Mouse (Mus musculus): ENCODE data around the gene Plxna3.
"Not testable (repeated sequence)": the region's sequence is repeated elsewhere in the genome, so short reads cannot be mapped to it uniquely, and the experiment has no call there.

The Plxna3 gene

GRCm38 (mm10) chrX:74328725-74329161 is at the start of gene Plxna3:
Gene Plxna3 (plus strand): TSS chrX:74329066.
- DNase-seq (ENCODE audit: low spot score) = peak; percentile 79

DNA sequence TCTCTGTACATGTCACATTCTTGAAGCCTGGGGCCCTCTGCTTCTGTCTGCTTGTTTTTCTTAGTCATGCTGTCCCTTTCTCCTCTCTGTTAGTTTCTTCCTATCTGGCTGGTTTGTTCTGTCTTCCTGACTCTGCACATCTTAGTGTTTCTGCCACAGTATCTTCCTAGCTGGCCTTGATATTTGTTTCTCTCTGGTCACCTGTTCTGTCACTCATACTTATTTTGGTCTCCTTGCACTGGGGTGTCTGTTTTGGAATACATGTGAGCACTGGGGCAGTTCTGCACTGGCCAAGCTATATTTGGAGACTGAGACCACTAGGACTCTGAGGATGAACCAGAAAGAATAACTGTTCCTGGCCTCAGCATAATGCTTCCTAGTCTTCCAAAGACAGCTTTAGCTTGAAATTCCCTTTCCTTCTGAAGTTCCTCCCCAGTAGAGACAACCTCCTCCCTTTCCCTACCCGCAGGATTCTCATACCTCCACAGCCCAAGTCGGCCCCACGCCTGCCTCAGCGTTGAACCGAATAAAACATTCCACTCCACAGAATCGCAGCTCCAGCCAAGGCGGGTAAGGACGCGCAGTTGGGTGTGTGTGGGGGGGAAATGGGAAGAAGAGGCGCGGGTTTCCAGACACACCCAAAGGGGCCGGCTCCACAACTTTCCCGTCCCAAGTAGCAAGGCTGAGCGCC is 47.7 kb upstream of the Plxna3 start:
- DNase-seq (ENCODE audit: low spot score) = no peak

- DNase-seq (ENCODE audit: low spot score) = peak; percentile 81
Measured at GRCm38 (mm10) chrX:74281732-74282394, 47.0 kb upstream of the Plxna3 start, which contains the start of the genes Taz and Dnase1l1. Gene Taz (plus strand): TSS chrX:74281912. Gene Dnase1l1 (minus strand): TSS chrX:74282337.

DNA sequence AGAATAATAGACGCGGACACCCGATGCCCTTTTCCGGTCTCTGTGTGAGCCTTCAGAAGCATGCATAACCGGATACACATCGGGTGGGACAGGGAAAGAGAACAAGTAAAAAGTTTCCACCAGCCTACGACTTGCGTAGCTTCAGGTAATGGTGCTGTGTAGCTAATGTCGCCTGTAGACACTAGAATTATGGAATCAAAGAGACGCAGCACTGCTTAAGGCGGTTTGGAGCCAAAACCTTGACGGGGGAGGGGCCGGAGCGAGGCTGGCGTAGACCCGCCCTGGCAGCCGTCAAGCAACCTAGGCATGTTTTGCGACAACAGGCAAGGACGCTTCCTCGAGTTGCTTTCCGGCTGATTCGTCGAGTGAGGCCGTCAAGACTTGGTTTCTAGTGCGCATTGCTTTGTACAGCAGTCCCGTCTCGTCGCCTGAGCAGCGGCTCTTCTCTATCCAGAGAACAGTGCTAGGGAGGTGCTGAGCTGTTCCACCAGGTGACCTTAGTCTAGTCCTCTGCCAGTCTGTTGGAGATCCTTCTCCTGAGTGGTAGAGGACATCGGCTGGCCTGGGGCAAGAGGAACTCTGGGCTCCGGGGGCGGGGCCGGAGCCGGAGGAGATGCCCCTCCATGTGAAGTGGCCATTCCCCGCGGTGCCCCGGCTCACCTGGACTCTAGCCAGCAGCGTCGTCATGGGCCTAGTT is 46.3 kb upstream of the Plxna3 start:
- peak; percentile 84 for DNase-seq (ENCODE audit: low spot score)

DNA sequence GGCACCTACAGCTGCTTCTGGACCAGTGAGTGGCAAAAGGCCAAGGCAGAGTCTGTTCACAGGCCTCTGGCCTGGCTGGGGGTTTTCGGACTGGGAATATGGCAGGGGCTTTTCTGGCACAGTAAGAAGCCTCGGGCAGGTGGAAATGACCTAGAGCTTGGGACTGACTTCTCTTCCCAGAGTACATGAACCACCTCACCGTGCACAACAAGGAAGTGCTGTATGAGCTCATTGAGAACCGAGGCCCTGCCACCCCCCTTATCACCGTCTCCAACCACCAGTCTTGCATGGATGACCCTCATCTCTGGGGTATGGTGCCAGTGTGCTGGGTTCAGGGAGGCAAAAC is 45.8 kb upstream of the Plxna3 start:
- DNase-seq (ENCODE audit: low spot score) = no peak

GRCm38 (mm10) chrX:74293431-74293830 is 35.4 kb upstream of the Plxna3 start:
- no peak for DNase-seq (ENCODE audit: low spot score)

DNA sequence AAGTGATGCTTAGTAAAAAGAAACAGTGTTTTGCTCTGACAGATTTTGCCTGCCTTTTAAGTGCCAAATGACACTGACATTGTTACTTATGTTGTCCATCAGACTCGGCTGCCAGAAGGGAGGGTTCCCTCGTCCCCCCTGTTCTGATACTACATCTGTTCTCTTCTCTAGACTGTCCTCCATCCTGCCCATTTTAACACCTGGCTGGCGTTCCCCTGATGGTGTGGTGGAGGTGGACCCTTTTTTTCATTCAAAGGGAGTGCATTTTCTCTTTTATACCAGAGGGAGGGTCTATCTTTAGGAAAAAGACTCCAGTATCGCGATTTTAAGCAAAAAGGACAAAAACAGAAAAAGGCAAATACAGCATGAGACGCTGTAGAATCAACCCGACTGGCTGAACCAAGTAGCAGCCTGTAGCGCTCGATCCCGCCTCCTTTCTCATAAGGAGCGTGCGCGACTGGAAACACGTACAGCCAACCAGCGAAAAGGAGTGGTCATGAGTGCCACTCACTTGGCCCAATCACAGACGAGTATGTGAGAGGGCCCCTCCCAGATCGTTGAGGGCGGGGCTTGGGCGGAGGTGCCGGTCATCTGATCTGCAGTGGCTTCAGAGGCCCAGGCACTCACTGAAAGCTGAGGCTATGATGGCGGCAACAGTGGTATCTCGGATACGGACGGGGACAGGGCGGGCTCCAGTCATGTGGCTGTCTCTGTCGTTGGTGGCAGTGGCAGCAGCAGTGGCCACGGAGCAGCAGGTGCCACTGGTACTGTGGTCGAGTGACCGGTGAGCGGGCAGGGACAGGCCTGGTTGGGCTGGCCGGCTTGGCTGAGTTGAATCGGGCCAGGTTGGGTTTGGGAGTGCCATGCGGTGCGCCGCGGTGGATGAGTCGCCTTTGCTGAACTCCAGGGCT is 32.1 kb upstream of the Plxna3 start, which contains the start of gene Atp6ap1:
TSS of gene Atp6ap1 (plus strand) at position 560 of the 911 bp plus-strand sequence.
- peak; percentile 93 for DNase-seq (ENCODE audit: low spot score)

DNA sequence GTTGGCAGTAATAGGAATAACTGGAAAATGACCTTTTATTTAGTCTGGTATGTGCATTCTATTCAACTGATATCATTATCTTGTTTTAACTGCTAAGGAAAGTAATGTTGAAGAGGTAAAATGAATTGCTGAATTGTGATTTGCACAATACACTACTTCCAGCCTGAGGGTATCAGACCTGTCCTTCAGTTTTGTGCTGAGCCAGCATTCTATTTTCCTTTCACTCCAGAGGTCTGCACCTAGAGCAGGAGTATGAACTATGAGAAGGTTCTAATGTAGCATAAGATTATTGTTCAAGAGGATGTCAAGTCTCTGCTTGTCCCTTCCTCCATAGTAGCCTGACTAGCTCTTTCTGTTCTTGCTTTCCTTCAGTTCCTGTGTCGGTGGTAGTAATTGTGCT is 30.5 kb upstream of the Plxna3 start:
- no peak for DNase-seq (ENCODE audit: low spot score)

DNA sequence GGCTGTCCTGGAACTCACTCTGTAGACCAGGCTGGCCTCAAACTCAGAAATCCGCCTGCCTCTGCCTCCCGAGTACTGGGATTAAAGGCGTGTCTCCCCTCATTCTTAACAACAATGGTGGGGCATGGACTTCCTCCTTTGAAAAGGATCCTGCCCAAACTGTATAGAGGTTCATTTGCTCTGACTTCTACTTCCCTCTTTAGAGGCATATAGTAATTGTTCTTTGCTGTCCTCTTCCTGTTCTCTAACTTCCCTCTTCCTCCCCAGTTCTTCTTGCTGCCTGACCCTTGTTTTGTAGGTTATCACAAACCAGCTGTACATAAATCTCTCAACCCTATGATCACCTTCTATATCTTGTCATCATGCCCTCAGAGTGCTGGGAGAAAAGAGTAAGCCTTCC is 29.1 kb upstream of the Plxna3 start:
- no peak for DNase-seq (ENCODE audit: low spot score)

DNA sequence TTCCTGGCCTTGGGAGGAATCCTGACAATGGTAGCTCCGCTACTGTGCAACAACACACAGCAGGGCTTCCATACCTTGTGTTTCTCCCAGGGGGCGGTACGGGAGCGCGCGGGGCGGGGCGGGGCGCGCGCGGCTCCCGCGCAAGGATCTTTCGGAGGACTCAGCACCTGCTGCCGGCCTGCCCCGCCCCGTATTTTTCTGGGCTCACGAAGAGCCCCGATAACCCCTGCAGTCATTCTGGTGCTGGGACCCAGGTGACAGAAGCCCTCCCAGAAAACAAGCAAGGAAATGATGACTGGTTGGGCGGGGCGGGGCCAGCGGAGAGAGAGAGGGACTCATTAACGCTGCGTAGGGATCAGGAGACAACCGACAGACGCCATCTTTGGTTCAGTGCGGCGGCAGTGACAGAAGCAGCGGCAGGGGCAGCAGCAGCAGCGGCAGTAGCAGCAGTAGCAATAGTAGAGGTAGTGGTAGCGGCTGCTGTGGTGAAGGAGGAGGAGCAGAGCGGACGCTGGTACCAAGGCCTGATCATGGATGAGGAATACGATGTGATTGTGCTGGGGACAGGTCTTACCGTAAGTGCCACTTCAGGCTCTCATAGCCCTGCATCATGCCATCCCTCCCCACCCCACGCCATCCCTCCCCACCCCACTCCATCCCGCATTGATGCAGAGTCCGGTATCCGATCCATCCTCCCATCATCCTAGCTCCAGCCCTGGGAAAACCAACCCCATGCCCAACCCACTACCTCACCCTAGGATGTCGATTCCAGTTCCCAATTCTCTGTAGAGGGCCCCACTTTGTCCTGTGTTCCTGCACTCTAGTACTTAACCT is 23.8 kb upstream of the Plxna3 start, which contains the start of gene Gdi1:
TSS of gene Gdi1 (plus strand) at position 132 of the 834 bp plus-strand sequence.
- peak; percentile 83 for DNase-seq (ENCODE audit: low spot score)

GRCm38 (mm10) chrX:74312540-74313464 is 16.1 kb upstream of the Plxna3 start, which contains the start of gene Fam50a:
Gene Fam50a (plus strand): TSS chrX:74313033.
- DNase-seq (ENCODE audit: low spot score) = peak; percentile 81

DNA sequence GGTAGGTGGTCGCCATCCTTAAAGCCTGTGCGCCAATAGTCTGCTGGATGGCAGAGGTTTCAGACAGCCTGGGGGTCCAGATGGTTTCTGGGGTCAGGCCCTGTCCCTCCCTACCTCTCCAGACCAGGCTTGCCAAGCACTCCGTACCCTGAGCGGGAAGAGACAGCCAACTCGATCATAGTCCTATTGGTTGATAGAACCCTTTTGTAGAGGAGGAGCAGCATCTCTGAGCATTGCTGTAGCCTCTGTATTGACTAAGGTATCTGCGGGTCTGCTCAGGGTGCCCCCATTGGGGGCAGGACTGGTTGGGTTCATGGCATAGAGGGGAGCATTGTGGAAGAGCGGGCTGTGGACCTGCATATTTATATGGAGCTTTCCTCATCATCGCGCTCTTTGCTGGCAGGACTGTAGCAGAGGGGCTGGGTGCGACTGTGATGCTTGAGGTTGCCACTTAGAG is 377 bp downstream of the Plxna3 start:
- DNase-seq (ENCODE audit: low spot score) = no peak

GRCm38 (mm10) chrX:74330166-74330930 is 1.5 kb downstream of the Plxna3 start:
- no peak for DNase-seq (ENCODE audit: low spot score)

- DNase-seq (ENCODE audit: low spot score) = no peak
Measured at GRCm38 (mm10) chrX:74352645-74353466, 24.0 kb downstream of the Plxna3 start.

GRCm38 (mm10) chrX:74353467-74353770 is 24.6 kb downstream of the Plxna3 start, which contains the start of gene Lage3:
Gene Lage3 (minus strand): TSS chrX:74353618.
- peak; percentile 73 for DNase-seq (ENCODE audit: low spot score)

DNA sequence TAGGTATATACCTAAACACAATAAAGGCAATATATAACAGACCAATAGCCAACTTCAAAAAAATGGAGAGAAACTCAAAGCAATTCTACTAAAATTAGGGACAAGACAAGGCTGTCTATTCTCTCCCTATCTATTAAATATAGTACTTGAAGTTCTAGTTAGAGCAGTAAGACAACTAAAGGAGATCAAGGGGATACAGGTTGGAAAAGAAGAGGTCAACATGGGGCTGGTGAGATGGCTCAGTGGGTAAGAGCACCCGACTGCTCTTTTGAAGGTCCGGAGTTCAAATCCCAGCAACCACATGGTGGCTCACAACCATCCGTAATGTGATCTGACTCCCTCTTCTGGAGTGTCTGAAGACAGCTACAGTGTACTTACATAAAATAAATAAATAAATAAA is 28.2 kb downstream of the Plxna3 start:
- not testable (repeated sequence) for DNase-seq (ENCODE audit: low spot score)

- no peak for DNase-seq (ENCODE audit: low spot score)
Measured at GRCm38 (mm10) chrX:74359171-74359570, 30.3 kb downstream of the Plxna3 start.

GRCm38 (mm10) chrX:74367512-74367911 is 38.6 kb downstream of the Plxna3 start:
- DNase-seq (ENCODE audit: low spot score) = no peak

Measured in yolk sac, embryonic 10.5 days (tissue).